Mouse (Mus musculus) telencephalon, adult 2 months (tissue): ENCODE results near the gene Lect2.

Experiments
- DNase-seq: peaks from one replicate; pipeline ENCODE4 v3.0.0-alpha.2; 2011; ENCODE audit warnings: low read depth, low spot score

The Lect2 gene

DNA sequence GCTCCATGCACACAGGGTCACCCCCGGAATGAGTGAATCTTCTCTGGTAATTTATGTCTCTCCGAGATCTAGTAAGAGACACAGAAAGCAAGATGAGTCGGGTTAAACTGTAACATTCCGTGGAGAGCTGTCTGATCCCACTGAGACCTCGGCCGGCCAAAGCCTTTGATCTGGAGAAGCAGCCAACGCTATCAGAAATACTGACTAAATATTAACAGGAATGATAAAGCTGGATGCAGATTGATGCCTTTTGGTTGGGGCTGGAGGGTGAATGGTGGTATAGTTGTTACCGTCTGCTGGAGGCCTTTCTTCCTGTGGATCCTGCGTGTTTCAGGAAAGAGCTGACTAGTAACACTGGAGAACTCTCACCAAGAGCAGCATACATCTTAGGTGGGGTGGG lies at the start of gene Lect2:
Lect2 (minus strand) TSS at position 102 of the 400 bp plus-strand sequence.
- DNase-seq, result no peak

DNA sequence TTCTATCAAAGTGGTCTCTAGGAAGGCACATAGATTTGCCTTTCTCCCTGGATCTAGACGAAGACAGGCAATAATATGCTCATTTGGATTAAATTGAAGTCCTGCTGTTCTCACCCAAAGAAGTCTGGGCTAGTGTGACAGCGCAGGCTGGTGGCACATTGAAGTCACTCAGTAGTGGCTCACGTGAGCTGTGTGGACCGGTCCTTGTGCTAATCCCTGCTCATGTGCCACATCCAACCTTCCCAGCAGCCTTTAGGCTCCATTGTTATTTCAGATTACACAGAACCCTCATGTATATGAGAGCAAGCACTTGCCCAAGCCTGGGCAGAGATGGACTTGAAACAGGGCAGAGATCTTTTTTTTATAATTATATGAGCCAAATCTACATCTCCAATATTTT lies 49.0 kb upstream of the Lect2 start:
- DNase-seq, result no peak

DNA sequence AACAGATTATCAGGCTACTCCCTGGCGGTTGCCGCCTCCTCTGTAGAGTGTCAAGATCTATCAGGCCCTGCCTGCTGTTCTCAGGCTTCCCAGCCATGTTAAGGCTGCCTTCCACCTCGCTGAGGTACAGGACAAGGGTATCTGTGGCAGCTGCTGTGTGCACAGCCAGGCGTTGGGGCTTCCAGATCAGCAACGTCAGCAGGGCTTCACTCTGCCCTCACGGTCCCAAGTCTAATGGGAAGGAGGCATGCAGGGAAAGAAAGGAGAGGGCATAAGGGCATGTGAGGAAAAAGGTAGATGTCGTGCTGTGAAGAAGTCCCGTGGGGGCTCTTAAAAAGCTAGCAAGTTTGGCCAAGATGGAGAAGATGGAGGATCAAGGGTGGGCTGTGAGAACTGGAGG lies 46.9 kb upstream of the Lect2 start:
- DNase-seq, result no peak

- no peak for DNase-seq
Measured at GRCm38 (mm10) chr13:56593961-56594391, 45.7 kb upstream of the Lect2 start.

DNA sequence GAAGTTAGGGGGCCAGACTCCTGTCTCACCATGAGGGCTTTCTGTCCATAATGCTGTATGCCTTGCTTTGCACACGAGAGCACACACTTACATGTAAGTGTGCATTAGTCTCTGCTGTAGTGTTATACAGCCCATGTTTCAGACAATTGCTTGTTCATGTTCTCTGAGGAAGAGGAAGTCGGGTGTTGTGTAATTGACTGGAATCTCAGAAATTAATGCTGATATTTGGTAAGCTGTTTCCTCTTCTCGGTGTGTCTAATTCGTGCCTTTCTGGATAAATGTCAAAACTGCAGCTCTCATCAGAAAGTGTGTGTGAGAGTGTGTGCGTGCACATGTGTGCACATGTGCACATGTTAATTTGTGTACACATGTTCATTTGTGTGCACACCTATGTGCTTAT lies 44.9 kb upstream of the Lect2 start:
- DNase-seq, result no peak

GRCm38 (mm10) chr13:56591939-56592338 lies 43.6 kb upstream of the Lect2 start:
- no peak for DNase-seq

DNA sequence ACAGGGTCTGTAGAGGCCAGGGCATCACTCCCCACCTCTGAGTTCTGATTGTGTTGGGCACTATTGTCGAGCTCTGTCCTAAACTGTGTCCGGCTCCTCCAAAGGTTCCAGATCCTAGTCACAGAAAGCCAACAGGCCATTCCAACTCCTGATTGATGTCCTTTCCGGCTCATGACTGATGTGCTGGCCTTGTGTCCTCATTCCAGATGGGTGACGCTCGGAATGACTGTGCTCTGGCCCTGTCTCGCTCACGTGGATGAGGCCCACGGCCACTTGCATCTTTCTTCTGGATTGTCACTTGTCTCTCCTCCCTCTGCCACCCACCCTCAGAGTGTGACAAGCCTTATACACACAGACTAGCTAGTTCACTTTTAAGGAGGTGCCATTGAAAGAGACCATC lies 42.9 kb upstream of the Lect2 start:
- no peak for DNase-seq

- DNase-seq, result no peak
Measured at GRCm38 (mm10) chr13:56590202-56590601, 41.9 kb upstream of the Lect2 start.

- DNase-seq, result no peak
Measured at GRCm38 (mm10) chr13:56588454-56589117, 40.3 kb upstream of the Lect2 start.

- no peak for DNase-seq
Measured at GRCm38 (mm10) chr13:56586046-56586445, 37.7 kb upstream of the Lect2 start.

DNA sequence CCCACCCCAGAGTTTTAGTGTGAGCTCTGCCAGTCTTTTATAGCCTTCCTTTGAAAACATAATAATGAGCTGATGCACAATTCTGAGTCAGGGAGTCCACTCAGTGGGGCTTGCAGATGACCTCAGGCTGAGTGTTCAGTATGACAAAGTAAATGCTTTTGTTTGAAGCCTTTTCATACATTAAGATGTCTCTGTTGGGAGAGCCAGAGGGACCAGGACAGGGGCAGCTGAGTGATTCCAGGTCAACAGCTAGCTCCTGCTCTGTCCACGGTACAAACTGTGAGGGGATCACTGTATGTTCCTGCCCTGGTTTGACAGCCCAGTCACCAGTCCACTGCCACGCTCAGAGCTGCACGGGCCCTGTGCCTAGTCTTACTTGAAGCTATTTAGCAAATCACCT lies 34.4 kb upstream of the Lect2 start:
- no peak for DNase-seq

DNA sequence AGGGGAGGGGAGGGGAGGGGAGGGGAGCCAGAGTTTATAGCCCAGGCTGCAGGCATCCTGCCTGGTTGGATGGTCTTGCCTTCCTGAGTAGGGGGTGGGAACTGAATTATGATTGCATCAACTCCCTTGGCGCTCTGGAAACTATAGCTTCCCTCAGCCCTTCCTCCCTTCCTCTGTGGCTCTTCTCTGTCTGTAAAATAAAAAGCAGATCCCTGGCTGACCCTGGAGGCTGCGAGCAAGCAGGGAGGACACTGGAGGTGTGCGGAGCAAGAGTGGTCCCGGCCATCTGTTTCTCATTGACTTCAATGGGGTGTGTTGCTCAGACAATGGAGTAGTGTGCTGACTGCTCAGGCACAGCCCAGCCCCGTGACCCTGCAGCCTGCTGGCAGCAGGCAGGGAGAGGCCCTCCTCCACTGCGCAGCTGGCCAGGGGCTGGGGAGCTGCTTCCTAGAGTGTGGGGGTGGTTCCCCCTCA lies 33.7 kb upstream of the Lect2 start:
- DNase-seq, result no peak

DNA sequence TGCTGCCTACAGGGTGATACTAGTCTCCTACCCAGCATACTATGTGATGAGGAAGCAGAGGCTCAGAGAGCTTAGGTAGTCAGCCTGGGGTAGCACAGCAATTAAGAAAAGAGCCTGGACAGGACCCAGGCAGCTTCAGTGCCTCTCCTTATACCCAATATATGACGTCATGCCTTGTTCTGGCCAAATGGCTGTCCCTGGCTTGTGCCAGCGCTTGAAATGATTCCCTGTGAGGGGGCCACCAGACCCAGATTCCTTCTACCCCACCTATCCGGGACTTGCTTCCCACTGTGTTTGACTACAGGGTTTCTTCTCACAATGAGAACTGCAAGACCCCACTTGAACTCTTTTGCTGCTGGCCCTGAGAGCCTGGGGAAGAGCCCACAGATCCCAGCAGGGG lies 33.2 kb upstream of the Lect2 start:
- DNase-seq, result no peak

DNA sequence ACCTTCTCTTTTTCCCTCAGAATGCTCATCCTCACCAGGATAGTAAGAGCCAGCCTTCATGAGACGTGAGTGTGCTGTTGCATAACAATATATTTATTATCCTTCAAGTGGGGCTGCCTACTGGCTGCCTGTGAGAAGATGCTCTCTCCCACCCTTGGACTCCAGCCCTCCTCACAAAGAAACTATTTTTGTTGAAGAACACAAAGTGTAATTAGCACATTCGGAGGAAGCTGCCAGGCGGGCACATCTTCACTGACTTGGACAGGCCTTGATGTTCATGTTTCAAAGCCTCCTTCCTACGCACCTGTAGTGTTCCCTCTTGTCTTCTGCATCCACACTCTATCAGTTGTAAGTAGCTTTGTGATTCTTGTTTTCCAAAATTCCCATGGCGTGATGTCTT lies 32.1 kb upstream of the Lect2 start:
- no peak for DNase-seq

GRCm38 (mm10) chr13:56578097-56578496 lies 29.8 kb upstream of the Lect2 start:
- no peak for DNase-seq

GRCm38 (mm10) chr13:56575701-56576321 lies 27.5 kb upstream of the Lect2 start:
- DNase-seq, result no peak

GRCm38 (mm10) chr13:56575074-56575473 lies 26.8 kb upstream of the Lect2 start:
- no peak for DNase-seq

- no peak for DNase-seq
Measured at GRCm38 (mm10) chr13:56571645-56572044, 23.3 kb upstream of the Lect2 start.

DNA sequence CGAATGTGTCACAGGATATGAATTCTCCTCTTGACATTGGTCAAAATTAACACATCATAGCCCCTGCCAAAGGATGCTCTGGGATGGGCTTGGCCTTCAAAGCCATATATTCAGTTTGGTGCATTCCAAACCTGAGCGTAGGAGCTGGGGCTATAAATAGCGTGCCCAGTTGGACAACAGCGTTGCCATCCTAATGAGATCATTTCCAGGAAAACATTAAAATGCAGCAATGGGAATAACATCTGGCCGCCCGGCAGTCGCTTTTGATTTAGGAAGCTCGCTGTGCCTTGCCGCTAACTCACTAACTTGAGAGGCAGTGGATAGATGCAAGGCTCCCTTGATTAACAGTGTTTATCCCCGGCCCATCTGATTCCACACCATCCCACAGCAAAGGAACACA lies 18.0 kb upstream of the Lect2 start:
- no peak for DNase-seq

- DNase-seq, result no peak
Measured at GRCm38 (mm10) chr13:56563075-56563474, 14.8 kb upstream of the Lect2 start.

GRCm38 (mm10) chr13:56561129-56561528 lies 12.8 kb upstream of the Lect2 start:
- no peak for DNase-seq

GRCm38 (mm10) chr13:56559841-56560370 lies 11.6 kb upstream of the Lect2 start:
- DNase-seq, result no peak

DNA sequence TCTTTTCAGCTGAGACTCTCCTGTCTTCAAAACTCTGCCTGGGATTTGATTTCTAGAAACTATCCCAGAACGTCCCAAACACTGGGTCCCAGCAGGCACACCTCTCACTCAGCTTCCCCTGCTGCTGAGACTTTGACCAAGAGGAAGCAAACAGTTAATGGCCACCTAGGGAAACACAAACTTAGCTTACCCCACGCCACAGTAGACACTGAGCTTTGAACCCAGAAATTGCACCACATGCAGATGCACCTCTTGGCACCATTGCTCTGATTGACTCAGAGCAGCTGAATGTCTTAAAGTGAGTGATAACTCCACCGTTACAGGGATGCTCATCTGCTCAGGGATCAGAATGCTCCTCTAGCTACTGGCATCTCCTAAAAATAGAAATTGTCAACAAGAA lies 10.5 kb upstream of the Lect2 start:
- no peak for DNase-seq
